Mouse (Mus musculus) cerebellum, postnatal 4 days (tissue): ENCODE measurements around the gene Pradc1.

Source experiments
- DNase-seq, 2 experiments: peaks; one replicate each; pipeline ENCODE4 v3.0.0; 2022; ENCODE audit warnings: low spot score in 2 of 2, mixed read lengths in 1 of 2

The Pradc1 gene

DNA sequence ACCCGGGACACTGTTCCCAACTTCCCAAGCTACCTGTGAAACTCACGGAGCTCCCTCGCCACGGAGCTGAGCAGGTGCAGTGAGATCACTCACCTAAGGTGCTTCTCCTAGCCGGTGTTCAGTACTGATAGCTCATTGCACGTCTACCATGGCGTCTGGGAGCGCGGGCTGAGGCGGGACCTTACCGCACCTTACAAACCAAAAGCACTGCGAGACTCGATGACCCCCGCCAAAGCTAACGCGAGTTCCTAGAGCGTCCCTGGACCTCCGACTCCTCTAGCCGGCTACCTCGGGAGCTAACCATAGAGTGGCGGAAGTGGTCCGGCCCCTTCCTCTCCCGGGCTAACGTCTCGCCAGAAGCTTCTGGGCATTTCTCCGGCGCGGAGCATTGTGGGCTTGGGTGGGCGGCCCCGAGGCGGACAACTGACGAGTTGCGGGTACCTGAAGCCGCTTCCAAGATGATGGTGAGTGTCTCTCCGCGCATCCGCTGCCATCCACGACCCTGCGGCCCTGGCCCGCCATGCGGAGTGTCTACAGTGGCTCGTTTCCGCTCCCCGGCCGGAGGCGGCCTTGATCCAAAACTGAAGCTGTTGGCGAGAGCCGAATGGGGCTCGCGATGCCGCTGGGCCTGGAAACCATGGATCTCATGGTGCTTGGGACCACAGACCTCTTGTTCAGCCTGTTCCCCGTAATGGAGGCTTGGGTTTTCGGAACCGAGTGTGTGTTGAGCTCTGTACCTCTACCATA, at the start of gene Pradc1:
Gene Pradc1 (minus strand): TSS at position 307 of the 747 bp plus-strand sequence.
- DNase-seq, result peak; percentile 88 to 93

DNA sequence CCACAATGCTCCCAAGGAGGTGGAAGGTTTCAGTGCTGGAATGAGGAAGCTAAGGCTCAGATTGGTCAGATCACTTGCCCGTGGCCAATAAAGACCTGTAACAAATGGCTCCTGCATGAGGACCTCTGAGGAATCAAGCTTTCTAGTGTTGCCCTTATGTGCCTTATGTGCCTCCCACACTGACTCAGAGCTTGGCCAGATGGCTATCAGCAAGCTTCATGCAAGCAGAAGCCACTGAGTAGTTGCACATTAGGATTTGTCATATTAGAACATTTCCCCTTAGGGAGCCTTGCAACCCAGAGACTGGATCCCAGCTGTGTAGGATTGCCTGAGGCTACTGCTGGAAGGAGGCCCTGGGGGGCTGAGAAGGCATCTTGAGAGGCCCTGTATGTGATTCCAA, 48.6 kb upstream of the Pradc1 start:
- no peak for DNase-seq

DNA sequence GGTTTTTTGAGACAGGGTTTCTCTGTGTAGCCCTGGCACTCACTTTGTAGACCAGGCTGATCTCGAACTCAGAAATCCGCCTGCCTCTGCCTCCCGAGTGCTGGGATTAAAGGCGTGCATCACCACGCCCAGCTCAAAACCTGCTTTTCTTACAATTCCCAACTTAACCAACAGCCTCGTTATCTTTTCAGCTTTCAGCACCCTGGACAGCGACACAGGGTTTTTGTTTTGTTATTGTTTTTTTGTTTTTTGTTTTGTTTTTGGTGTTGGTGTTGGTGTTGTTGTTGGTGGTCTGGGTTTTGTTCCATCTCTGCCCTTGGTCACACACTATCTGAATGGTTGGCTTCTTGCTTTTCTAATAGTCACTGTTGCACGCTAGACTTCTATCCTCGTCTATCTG, 46.4 kb upstream of the Pradc1 start:
- DNase-seq, result no peak

DNA sequence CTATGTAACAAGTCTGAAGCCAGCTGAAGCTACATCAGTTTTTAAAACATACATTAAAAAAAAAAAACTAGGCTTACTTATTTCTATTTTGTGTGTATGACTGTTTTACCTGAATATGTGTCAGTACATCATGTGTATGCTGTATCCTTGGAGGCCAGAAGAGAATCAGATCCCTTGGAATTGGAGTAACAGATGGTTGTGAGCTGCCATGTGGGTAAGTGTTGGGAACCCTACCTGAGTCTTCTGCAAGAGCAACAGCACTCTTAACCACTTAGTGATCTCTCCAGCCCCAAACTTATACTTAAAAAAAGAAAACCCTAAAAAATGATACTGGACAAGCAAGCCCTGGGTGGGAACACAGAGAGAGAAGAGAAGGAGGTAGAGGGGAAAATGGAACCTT, 45.2 kb upstream of the Pradc1 start:
- no peak for DNase-seq

- DNase-seq, result no peak
Observed at GRCm38 (mm10) chr6:85491606-85492005, 39.8 kb upstream of the Pradc1 start.

DNA sequence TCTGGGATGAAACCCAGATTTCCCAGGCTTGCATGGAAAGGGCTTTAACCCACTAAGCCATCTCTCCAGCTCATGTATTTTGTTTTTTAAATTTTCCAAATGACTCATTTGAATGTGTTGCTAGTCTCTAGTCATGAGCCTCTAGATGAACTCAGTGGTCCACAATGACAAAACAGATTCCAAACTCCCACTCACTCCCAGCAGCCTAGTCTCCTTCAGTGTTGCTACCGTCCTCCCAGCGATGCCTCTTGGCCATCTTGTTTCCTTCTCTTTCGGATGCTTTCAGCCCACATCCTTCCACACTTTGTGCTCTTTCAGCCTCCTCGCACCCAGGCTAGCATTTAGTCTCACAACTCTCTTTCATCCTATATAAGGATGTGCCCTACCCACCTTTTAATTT, 38.5 kb upstream of the Pradc1 start:
- no peak for DNase-seq

- DNase-seq, result no peak
Observed at GRCm38 (mm10) chr6:85489717-85490116, 37.9 kb upstream of the Pradc1 start.

DNA sequence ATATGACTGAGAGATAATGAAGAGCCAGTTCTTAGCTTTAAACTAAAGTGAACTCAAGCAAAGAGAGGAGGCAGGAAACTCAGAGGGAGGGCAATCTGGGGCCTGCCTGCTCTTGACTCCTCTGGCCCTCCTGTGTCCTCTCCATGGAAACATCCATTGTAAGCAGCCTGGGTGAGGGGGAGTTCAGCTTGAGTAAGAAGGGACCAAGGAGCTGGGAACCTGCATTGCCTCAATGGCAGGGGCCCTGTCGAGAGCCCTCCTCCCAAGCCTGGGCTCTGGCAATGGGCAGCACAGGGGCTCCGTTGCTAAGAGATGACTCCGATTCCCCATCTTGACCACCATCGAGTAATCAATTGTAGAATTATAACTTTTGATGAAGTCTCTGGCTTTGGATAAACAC, 36.7 kb upstream of the Pradc1 start:
- DNase-seq, result no peak

DNA sequence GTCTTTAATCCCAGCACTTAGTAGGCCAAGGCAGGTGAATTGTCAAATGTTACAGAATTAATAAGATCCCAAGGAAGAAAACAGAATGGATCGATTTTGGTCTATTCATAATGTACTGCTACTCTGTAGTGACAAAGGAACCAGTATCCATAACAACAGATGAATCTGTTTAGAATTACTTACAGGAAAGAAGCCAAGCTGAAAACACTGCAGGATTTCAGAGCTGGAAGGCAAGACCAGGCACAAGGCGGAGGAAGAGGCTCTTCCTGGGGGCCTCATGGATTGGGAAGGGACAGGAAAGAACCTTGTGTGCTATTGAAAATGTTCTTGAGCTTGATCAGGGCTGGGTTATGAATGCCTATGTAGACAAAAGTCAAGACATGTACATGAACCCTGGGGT, 34.0 kb upstream of the Pradc1 start:
- no peak for DNase-seq

DNA sequence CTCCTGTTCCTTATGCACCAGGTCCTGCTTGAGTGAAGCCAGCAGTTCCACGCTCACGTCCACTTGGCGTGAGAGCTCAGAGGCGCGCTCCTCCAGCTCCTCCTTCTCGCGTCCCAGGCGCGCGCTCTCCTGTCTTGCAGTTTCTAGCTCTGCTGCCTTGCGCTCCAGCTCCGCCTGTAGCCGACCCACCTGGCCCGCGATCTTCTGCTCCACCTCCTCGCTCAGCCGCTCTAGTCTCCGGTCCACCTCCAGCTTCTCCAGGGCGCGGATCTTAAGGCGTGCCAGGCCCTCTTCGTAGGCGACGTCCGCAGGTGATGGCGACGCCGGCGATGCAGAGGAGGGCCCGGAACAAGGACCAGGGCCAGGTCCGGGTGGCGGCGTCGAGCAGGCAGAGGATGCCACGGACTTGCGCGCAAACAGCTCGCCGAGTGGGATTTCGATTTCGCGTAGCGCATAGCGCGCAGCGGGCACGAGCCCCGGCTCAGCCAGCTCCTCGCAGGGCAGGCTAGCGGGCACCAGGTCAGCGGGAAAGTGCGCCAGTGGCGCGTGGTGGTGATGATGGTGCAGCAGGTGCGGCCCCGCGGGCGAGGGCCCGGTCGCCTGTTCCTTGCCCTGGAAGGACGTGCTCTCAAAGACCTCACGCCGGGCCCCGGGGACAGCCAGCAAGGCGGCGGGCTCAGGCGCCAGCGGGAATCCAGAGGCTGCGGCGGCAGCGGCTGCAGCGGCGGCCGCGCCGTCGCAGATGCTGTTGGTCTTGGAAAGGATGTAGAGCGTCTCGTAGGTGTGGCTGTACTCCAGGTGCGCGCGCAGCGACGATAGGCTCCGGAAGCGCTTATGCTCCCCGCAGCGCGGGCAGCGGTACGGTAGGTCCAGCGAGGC, 32.3 kb upstream of the Pradc1 start:
- peak in 1 of 2 experiments; percentile 20 for DNase-seq

- DNase-seq, result peak in 1 of 2 experiments; percentile 47
Observed at GRCm38 (mm10) chr6:85480685-85481084, 28.9 kb upstream of the Pradc1 start.

GRCm38 (mm10) chr6:85479979-85480378, 28.2 kb upstream of the Pradc1 start:
- peak in 1 of 2 experiments; percentile 26 for DNase-seq

DNA sequence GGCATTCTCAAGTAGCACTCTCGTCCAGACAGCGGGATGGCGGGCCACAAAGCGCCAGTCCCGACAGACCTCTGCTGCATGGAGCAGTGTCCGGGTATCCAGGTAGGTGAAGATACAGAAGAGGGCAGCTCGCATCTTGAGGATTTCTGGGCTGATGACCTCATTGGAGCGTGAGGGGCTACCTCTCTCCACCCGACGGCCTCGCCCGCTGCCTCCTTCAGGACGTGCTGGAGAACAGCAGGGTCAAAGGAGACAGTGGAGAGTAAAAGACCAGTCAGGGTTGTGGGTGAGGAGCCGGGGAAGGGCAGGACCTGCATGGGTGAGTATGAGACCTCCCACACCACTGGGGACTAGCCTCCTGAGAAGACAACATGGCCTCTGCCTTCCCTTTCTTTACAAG, 26.6 kb upstream of the Pradc1 start:
- DNase-seq, result no peak

- DNase-seq, result no peak
Observed at GRCm38 (mm10) chr6:85477366-85477917, 25.7 kb upstream of the Pradc1 start.

DNA sequence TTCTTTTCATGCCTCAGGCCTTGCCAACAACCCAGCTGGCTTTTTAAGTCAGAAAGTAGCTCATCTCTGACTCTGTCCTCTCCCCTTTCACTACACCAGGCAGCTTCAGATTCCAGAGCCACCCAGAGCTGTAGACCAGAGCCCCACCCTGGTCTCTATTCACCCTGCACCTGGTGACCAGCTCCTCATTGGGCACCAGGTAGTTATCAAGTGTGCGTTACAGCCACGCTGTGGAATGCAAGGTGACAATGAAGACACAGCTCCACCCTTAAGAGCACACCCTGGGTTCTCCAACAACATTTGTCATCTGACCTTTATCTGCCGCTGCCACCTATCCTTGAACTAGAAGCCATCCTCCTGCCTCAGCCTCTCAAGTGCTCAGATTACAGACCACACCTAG, 23.8 kb upstream of the Pradc1 start:
- no peak for DNase-seq

- DNase-seq, result no peak
Observed at GRCm38 (mm10) chr6:85472542-85472941, 20.8 kb upstream of the Pradc1 start.

DNA sequence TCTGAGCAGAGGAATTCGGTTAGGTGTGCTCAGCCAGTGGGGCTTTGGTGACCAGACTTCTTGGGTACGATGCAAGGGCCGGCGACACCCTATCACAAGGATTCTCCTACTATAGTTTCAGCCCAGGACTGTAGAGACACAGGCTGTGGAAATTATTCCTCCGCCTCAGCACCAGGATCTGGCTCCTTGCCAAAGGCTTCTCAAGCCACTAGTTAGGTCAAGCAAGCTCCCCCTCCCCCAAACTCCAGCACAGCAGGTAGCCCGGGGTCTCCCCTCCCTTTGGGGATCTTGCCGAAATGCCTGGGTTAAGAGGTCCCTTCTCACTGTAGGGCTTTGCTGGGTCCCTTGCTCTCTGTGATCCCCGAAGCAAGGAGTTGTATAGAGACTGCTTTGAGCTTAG, 20.2 kb upstream of the Pradc1 start:
- no peak for DNase-seq

DNA sequence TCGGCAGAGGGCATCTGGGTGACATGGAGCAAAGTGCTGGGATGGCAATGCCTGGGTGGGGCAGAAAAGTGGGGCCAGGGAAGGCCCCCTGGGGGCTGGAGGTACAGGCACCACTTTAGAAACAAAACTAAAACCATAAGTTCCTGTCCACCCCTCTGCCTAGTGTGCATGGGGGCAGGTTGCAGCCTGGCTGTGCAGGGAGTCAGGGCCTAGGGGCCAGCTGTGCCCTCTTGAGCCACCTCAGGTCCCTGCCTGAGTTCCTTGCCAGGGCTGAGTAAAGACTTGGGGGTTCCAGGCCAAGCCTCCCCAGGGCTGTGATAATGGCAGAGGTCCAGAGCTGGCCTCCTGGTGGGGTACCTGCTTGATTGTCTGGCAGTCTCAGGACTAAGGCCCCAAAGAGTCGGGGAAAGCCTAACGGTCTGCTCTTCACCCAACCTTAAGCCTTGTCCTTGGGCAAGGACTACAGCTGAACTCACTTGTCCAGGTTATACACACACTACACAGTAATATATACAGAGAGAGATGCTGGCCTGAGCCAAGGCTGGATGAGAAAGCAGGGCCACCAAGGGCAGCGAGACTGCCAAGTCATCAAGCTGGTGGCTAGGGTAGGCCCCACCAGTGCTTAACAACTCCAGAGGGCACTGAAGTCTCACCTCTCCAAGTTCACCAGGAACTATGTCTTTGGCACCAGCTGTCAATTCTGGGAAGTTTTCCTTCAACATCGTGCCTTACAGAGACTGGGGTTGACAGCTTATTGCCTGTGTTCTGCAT, 18.1 kb upstream of the Pradc1 start:
- no peak for DNase-seq

GRCm38 (mm10) chr6:85465381-85465780, 13.6 kb upstream of the Pradc1 start:
- no peak for DNase-seq

- DNase-seq, result no peak
Observed at GRCm38 (mm10) chr6:85459621-85460020, 7.9 kb upstream of the Pradc1 start.

DNA sequence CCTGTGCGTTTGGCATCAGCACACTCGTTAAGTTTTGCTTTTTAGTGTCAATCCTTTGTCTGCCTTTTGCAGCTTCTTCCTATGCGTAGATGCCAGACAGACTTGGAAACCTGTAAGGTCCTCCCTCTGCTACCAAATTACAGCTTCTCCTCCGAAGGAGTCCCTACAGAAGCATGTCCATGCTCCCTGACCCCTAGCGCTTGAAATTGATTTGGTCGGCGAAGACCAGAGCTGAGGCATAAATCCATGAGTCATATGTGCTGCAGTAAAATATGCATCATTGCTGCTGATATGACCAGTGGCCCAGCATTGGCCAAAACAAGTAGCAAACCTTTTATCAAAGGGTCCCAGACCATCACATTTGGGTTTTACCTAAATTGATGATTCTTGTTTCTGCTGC, 1.0 kb upstream of the Pradc1 start:
- DNase-seq, result no peak

DNA sequence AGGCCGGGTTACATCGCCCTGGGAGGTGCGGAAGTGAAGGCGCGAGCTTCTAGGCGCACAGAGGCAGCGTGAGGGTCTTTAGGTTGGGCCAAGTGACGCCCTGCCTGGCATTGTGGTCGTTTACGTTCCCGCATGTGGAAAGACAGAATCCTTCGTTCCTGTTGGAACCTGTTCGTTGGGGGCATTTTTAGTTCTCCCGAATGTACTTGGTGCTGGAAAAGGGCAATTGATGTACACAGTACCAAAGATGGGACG, 568 bp upstream of the Pradc1 start:
- DNase-seq, result no peak
